Mouse (Mus musculus) stomach, postnatal 0 days (tissue): ENCODE measurements around the gene C1qtnf5. TPM values are rescaled to one million over a fixed set of nuclear protein-coding genes. Genes with fewer than 3 reads are reported as not detected.
A peak's percentile ranks its signal among the peaks of the same experiment; 100 is the strongest.
"Not testable (repeated sequence)": the region's sequence is repeated elsewhere in the genome, so short reads cannot be mapped to it uniquely, and the experiment has no call there.

Experiments used
- ATAC-seq: fragments of 200-750 bp; cut with Nextera tagmentation; 2 replicates; pipeline ENCODE4 v1.8.0; 2017; ENCODE audit not compliant: low FRiP score, low TSS enrichment
- DNase-seq: peaks from one replicate; pipeline ENCODE4 v3.0.0-alpha.2; 2016; ENCODE audit warnings: low spot score
- H3K27ac ChIP-seq: fragments of 300-500 bp; sonication (generic); replicated peaks from 2 replicates; pipeline ENCODE4 v1.5.1; 2014; ENCODE audit warnings: mild to moderate bottlenecking, control low read depth
- H3K27me3 ChIP-seq: fragments of 300-500 bp; sonication (generic); 2 replicates; pipeline ENCODE4 v1.6.1; 2014; ENCODE audit warnings: low read length; ENCODE audit not compliant: control insufficient read depth, insufficient read depth
- H3K36me3 ChIP-seq: fragments of 300-500 bp; sonication (generic); 2 replicates; pipeline ENCODE4 v1.6.1; 2014; ENCODE audit warnings: low read length, mixed read lengths; ENCODE audit not compliant: control insufficient read depth, insufficient read depth
- H3K4me1 ChIP-seq: fragments of 300-500 bp; sonication (generic); replicated peaks from 2 replicates; pipeline ENCODE4 v1.6.1; 2014; ENCODE audit warnings: antibody characterized with exemption; ENCODE audit not compliant: control insufficient read depth, insufficient read depth
- H3K4me2 ChIP-seq: fragments of 300-500 bp; sonication (generic); replicated peaks from 2 replicates; pipeline ENCODE4 v1.6.1; 2014; ENCODE audit warnings: low read depth, mild to moderate bottlenecking, control low read depth, moderate library complexity
- H3K4me3 ChIP-seq: fragments of 300-500 bp; sonication (generic); 2 replicates; pipeline ENCODE4 v1.5.1; 2014; ENCODE audit warnings: low read depth, low read length, control low read depth
- H3K9ac ChIP-seq: fragments of 300-500 bp; sonication (generic); 2 replicates; pipeline ENCODE4 v1.6.1; 2014; ENCODE audit warnings: mild to moderate bottlenecking, low read length, control low read depth, mixed read lengths
- H3K9me3 ChIP-seq: fragments of 300-500 bp; sonication (generic); 2 replicates; pipeline ENCODE4 v1.6.1; 2016; ENCODE audit warnings: low read length; ENCODE audit not compliant: control insufficient read depth
- CTCF ChIP-seq: IDR thresholded peaks from 2 replicates; pipeline ENCODE4 v1.5.1; 2016; ENCODE audit warnings: antibody characterized with exemption, low read depth, mild to moderate bottlenecking, moderate library complexity
- EP300 ChIP-seq: optimal IDR thresholded peaks from 2 replicates; pipeline ENCODE3; 2016; ENCODE audit warnings: antibody characterized with exemption
- WGBS: fragments of 180-500 bp; shearing (Covaris S2); extraction: QIAGEN DNeasy Blood & Tissue Kit; methylation state at CpG from one replicate; pipeline ENCODE4 v1.1.7; 2014; 5-methylcytosine and 5-hydroxymethylcytosine counted together
- polyA plus RNA-seq: library from polyadenylated mRNA; unstranded; fragments of >200 nt; fragmentation: Nextera tagmentation; extraction: Ambion mirVana; gene quantifications from 2 replicates; pipeline ENCODE4 v1.2.1, GENCODE M21; 2015

The C1qtnf5 gene
- polyA plus RNA-seq, 1 experiment from 2014 or later: 5.3 TPM

DNA sequence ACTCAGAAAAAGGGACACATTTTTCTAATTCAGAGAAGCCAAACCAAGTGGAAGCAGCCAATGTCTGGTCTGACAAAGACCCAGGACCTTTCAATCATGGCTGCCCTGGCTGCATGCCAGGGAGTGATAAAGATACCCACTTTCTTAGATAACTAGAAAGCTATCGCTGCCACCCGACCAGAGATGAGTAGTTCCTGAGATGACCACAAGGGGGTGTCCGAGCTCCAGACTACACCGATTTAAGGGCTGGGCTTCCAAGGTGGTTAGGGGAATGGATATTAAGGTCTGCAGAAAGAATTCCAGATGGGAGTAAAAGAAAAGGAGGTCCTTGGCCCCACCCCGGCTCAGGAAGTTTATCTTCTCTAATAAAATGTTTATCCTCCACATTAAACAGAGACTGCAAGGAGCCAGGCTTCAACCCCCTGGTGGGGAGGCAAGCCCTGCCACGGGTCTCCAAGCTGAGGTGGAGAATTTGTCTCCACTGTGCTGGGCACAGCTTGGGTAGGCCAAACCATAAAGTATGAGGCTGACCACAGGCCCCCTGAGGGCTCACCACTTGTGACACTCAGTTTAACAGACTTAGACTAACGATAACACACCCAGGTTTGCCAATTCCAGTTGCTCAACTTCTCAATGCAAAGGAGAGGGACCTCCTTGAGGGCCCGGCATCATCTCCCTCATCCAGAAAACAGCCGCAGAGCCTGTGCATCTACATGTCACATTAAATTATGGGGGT lies 2.5 kb downstream of the C1qtnf5 start:
- Histone ChIP-seq H3K9me3 (no peaks in the 10 kb centered on the region), H3K27me3 (no peaks in the 10 kb centered on the region), H3K9ac (0 out of 2 replicates have a peak overlapping the region, but pooled peaks have one; percentile 8), H3K36me3 (no peaks in the 10 kb centered on the region), H3K4me2 (peak overlapping the region; percentile 9; the same call in 1 of the 2 replicates), H3K4me3 (no peak overlapping the region), H3K4me1 (peaks cover 14% of the 10 kb centered on the region), H3K27ac (no peak overlapping the region)
- DNase-seq: peak; percentile 75
- no peak for ATAC-seq
- peak; percentile 84 for TF ChIP-seq CTCF
- no peak for TF ChIP-seq EP300
- WGBS: 18% methylated on average over 9 of the region's 9 CpGs

DNA sequence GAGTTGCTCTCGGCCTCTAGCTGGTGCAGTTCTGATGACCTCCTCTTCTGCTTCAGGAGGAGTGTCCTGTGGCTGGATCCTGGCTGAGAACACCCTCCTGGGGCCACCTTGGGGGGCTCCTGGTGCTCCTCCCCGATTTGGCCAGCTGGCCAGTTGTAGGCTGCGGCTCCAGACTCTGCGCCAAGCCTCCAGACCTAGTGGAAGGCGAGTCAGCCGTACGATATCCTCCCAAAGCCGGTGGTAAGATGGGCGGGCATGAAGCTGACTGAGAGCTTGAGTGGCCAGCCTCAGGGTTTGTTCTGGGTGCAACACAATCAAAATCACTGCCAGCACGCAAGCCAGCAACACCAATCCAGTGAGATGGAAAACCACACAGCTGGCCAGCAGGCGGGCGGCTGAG lies 4.9 kb downstream of the C1qtnf5 start:
- 44% methylated on average over 8 of the region's 12 CpGs for WGBS
- H3K9ac ChIP-seq, H3K27me3 ChIP-seq, DNase-seq, H3K36me3 ChIP-seq, H3K4me3 ChIP-seq, H3K27ac ChIP-seq, ATAC-seq, H3K9me3 ChIP-seq: not testable (repeated sequence)
- Histone ChIP-seq H3K4me1 (peaks cover 14% of the 10 kb centered on the region), H3K4me2 (0 out of 2 replicates have a peak overlapping the region, but pooled peaks have one; percentile 8)

- 0 out of 2 replicates have a peak, but pooled peaks cover 8% of the 10 kb centered on the region for H3K4me1 ChIP-seq
- under 1% methylated on average over 49 of the region's 51 CpGs for WGBS
- peak within 1 kb of the TSS; percentile 65 for H3K27ac ChIP-seq
- TF ChIP-seq CTCF (no peak; the same call in 1 of the 2 replicates), EP300 (no peak)
- H3K4me3 ChIP-seq: peak within 1 kb of the TSS; percentile 73
- no peaks in the 10 kb centered on the region for H3K36me3 ChIP-seq
- DNase-seq (peak; percentile 96), ATAC-seq (peak; percentile 97)
- H3K9ac ChIP-seq: peak within 1 kb of the TSS; percentile 71
- no peaks in the 10 kb centered on the region for H3K27me3 ChIP-seq
- H3K9me3 ChIP-seq: no peaks in the 10 kb centered on the region
- H3K4me2 ChIP-seq: peak within 1 kb of the TSS; percentile 57
Observed at GRCm38 (mm10) chr9:44113105-44113789, 6.2 kb downstream of the C1qtnf5 start, which contains the start of the genes Gm49380 and Rnf26. TSS of gene Gm49380 (minus strand) at chr9:44113500. TSS of gene Rnf26 (minus strand) at chr9:44113517.

- no peak overlapping the region for H3K4me2 ChIP-seq
- ATAC-seq (no peak), DNase-seq (no peak)
- no peak overlapping the region for H3K9ac ChIP-seq
- no peaks in the 10 kb centered on the region for H3K36me3 ChIP-seq
- no peak overlapping the region for H3K4me3 ChIP-seq
- H3K9me3 ChIP-seq: no peaks in the 10 kb centered on the region
- WGBS: 60% methylated on average over 2 of the region's 2 CpGs
- TF ChIP-seq CTCF: no peak
- TF ChIP-seq EP300: no peak
- H3K4me1 ChIP-seq: 0 out of 2 replicates have a peak, but pooled peaks cover 4% of the 10 kb centered on the region
- H3K27ac ChIP-seq: no peak overlapping the region
- H3K27me3 ChIP-seq: no peaks in the 10 kb centered on the region
Observed at GRCm38 (mm10) chr9:44114453-44114852, 7.4 kb downstream of the C1qtnf5 start.

GRCm38 (mm10) chr9:44115599-44115998 lies 8.6 kb downstream of the C1qtnf5 start:
- Histone ChIP-seq H3K9ac (no peak overlapping the region), H3K4me3 (no peak overlapping the region), H3K27me3 (no peaks in the 10 kb centered on the region), H3K36me3 (no peaks in the 10 kb centered on the region), H3K9me3 (no peaks in the 10 kb centered on the region), H3K4me1 (no peaks in the 10 kb centered on the region), H3K4me2 (no peak overlapping the region), H3K27ac (no peak overlapping the region)
- WGBS: 85% methylated on average over 9 of the region's 9 CpGs
- no peak for ATAC-seq
- no peak for DNase-seq
- TF ChIP-seq CTCF (no peak), EP300 (no peak)

DNA sequence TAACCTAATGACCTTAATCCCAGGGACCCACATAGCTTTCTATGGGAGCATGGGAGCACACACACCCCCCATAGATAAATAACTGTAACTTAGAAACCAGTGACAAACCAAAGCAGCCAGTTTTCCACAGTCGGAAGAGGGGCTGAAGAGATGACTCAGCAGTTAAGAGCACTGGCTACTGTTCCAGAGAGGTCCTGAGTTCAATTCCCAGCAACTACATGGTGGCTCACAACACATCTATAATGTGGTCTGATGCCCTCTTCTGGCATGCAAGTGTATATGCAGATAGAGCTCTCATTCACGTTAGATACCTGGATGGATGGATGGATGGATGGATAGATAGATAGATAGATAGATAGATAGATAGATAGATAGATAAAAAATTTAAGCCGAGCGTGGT lies 9.1 kb downstream of the C1qtnf5 start:
- WGBS: 92% methylated on average over 4 of the region's 4 CpGs
- TF ChIP-seq CTCF: peak; percentile 49
- TF ChIP-seq EP300: no peak

More for the DNA sequence above, 9.1 kb downstream of the C1qtnf5 start:
- Histone ChIP-seq H3K27me3 (no peaks in the 10 kb centered on the region), H3K4me3 (no peak overlapping the region), H3K36me3 (no peaks in the 10 kb centered on the region), H3K4me1 (no peaks in the 10 kb centered on the region), H3K4me2 (no peak overlapping the region), H3K9me3 (no peaks in the 10 kb centered on the region), H3K9ac (no peak overlapping the region), H3K27ac (no peak overlapping the region)
- DNase-seq (no peak), ATAC-seq (no peak)
